Mouse (Mus musculus) forebrain, embryonic 10.5 days (tissue): ENCODE measurements at regions not wholly inside any gene's neighbourhood (a gene's known extent, or its start where the extent isn't known, plus 50 kb on each side); places are given as distances from the start of the nearest gene placed in this dataset.

ENCODE experiments used
- DNase-seq: peaks from one replicate; pipeline ENCODE4 v3.0.0-alpha.2; 2017; ENCODE audit warnings: low spot score; ENCODE audit errors: extremely low spot score
- H3K27ac ChIP-seq: fragments of 300-500 bp; sonication (generic); 2 replicates; pipeline ENCODE4 v1.5.1; 2016; ENCODE audit warnings: mild to moderate bottlenecking
- H3K27me3 ChIP-seq: fragments of 300-500 bp; sonication (generic); 2 replicates; pipeline ENCODE4 v1.6.1; 2016; ENCODE audit warnings: mild to moderate bottlenecking; ENCODE audit not compliant: poor library complexity, severe bottlenecking
- H3K36me3 ChIP-seq: fragments of 300-500 bp; sonication (generic); replicated peaks from 2 replicates; pipeline ENCODE4 v1.6.1; 2016; ENCODE audit warnings: mild to moderate bottlenecking, moderate library complexity
- H3K4me1 ChIP-seq: fragments of 300-500 bp; sonication (generic); 2 replicates; pipeline ENCODE4 v1.6.1; 2016
- H3K4me3 ChIP-seq: fragments of 300-500 bp; sonication (generic); 2 replicates; pipeline ENCODE4 v1.5.1; 2016; ENCODE audit warnings: mild to moderate bottlenecking, moderate library complexity
- H3K9me3 ChIP-seq: fragments of 300-500 bp; sonication (generic); 2 replicates; pipeline ENCODE4 v1.6.1; 2016; ENCODE audit warnings: mild to moderate bottlenecking, moderate library complexity
- WGBS: fragments of 180-500 bp; shearing (Covaris S2); methylation state at CpG from one replicate; pipeline ENCODE4 v1.1.7; 2016; 5-methylcytosine and 5-hydroxymethylcytosine counted together

DNA sequence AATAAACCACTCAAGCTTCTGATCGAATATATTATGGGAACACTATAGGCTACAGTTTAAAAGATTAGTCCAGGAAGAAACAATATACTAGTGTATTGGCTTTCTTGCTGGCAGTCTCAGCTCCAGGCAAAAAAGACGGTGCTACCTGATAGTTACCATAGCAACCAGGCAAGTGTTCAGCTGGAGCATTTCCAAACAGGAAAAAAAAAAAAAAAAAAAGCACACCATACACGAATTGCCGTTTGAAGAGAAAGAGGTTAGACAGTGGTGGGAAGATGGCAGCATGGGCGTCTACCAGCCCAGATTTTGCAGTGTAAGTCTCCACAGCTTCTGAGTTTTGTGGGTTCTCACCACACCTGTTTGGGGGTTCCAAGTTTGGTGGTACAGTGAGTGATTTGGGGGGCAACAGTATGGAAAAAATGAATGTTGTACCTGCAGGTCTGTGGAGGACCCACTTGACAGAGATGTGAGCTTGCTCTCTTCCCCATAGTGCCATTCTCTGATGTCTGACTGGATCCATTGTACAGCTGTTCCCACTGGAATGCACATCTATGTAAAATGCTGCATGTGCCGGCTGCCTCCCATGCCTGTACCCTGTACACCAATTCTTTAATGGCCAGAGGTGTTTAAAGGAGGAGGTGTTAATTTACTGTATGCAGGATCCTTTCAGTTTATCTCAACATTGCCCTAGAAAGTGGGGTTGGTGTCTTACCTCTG is 89.0 kb upstream of the 4933402D24Rik start:
- DNase-seq, result no peak
- Histone ChIP-seq H3K27me3 (no peaks in the 10 kb centered on the region), H3K9me3 (no peaks in the 10 kb centered on the region), H3K27ac (no peak overlapping the region), H3K36me3 (no peaks in the 10 kb centered on the region), H3K4me1 (peaks cover 6% of the 10 kb centered on the region; the same call in 1 of the 2 replicates), H3K4me3 (no peak overlapping the region)
- WGBS, result 72% methylated on average over 6 of the region's 6 CpGs

DNA sequence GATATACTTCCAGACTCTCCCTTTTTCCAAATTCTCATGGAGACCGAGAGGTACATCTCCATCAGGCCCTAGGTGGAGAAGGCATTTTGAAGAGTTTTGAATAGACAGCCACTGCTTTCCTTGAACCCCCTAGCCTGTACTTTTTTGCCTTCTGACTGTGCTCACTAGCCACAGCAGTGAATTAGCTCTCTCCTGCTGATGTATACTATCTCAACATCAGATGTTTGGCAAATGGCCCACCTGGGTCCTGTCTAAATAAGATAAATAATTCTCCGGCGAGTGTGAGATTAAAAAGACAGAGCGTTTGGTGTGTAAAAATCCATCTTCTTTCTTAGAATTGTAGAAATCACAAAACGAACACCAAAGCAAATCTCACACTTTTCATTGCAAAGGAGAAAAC is 88.4 kb upstream of the 4933402D24Rik start:
- no peak for DNase-seq

DNA sequence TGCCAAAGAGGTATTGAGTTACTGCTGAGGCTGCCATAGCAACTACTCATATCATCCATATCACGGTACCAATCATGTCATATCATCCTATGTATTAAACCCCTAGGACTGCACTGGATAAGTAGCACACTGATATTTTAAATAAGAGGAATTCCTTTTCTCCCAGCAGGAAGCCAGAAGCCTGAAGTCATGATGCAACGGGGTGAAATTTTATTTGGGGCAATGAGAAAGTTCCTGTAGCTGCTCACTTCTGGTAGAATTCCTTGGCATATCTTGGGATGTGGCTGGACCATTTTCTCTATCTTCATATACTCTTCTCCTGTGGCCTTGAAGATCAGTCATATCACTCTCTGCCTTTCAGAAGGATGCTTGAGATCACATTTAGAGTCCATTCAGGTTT is 87.3 kb upstream of the 4933402D24Rik start:
- WGBS, result 88% methylated on average over 2 of the region's 2 CpGs
- Histone ChIP-seq H3K9me3 (no peaks in the 10 kb centered on the region), H3K27me3 (no peaks in the 10 kb centered on the region), H3K4me1 (peaks cover 10% of the 10 kb centered on the region; the same call in 1 of the 2 replicates), H3K4me3 (no peak overlapping the region), H3K27ac (no peak overlapping the region), H3K36me3 (no peaks in the 10 kb centered on the region)
- DNase-seq, result no peak

More for the DNA sequence above, 88.4 kb upstream of the 4933402D24Rik start:
- 89% methylated on average over 5 of the region's 5 CpGs for WGBS
- Histone ChIP-seq H3K4me1 (peaks cover 6% of the 10 kb centered on the region; the same call in 1 of the 2 replicates), H3K27me3 (no peaks in the 10 kb centered on the region), H3K36me3 (no peaks in the 10 kb centered on the region), H3K27ac (no peak overlapping the region), H3K9me3 (no peaks in the 10 kb centered on the region), H3K4me3 (no peak overlapping the region)

DNA sequence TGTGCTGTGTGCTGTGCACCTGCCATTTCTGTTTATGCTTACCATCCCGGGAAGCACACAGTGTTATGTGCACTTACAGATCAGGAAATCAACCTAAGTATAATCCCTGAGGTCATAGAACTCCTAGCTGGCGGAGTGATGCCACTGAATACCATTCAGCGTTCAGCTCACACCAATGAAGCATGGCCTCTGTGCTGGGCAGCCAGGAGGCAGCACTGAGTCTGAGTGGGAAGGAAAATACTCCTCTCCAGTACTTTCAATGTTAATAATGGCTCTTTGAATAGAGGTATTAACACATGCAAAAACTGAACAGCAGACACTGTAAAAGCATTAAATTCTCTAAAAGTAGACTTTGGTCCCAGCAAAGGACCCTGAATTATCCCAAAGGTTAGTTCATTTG is 85.7 kb upstream of the 4933402D24Rik start:
- WGBS, result 69% methylated on average over 3 of the region's 3 CpGs
- H3K9me3 ChIP-seq, result no peaks in the 10 kb centered on the region
- H3K36me3 ChIP-seq, result no peaks in the 10 kb centered on the region
- peaks cover 10% of the 10 kb centered on the region; the same call in 1 of the 2 replicates for H3K4me1 ChIP-seq
- DNase-seq, result no peak
- no peak overlapping the region for H3K4me3 ChIP-seq
- no peak overlapping the region for H3K27ac ChIP-seq
- no peaks in the 10 kb centered on the region for H3K27me3 ChIP-seq

DNA sequence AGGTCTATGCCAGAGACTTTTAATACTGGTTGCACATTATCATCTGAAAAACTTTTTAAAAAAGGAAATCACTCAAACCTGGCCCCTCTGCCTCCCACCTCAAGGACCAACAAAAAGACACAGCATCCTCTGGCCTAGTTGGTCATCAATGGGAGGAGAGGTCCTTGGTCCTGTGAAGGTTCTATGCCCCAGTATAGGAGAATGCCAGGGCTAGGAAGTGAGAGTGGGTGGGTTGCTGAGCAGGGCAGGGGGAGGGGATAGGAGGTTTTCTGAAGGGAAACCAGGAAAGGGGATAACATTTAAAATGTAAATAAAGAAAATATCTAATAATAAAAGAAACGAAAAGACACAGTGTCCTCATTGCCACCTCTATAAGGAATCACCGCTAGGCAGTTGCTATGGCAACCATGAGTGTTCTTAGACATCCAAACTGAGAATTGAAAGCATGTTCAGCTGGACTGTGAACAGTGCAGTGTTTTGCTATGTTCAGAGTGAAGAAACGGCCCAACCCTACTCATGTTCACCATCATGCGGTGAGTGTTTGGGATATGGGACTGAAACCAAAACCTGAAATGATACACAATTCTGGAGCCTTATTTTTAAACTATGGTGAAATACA is 82.5 kb upstream of the 4933402D24Rik start:
- 0 out of 2 replicates have a peak, but pooled peaks cover 4% of the 10 kb centered on the region for H3K4me1 ChIP-seq
- H3K9me3 ChIP-seq, result no peaks in the 10 kb centered on the region
- H3K36me3 ChIP-seq, result no peaks in the 10 kb centered on the region
- no peak overlapping the region for H3K27ac ChIP-seq
- H3K4me3 ChIP-seq, result no peak overlapping the region
- DNase-seq, result no peak
- H3K27me3 ChIP-seq, result no peaks in the 10 kb centered on the region
- 86% methylated on average over 4 of the region's 4 CpGs for WGBS

DNA sequence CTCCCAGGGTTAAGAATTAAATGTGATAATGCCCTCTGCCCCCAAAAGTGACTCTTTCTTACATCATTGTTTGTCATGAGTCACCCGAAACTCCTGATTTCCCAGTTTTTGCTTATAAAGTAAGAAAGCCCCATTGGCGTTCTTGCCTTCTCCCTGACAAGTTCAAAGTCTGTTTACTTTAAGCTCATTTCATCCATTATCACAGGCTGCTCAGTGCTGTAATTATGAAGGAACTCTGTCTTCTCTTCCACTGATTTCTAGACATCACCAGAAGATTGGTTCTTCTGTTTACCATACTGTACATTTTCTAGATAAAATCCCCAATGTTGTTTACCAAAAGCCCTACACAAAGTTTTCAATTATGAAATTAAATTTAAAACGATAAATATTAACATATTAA is 81.2 kb upstream of the 4933402D24Rik start:
- H3K27ac ChIP-seq, result no peak overlapping the region
- no peaks in the 10 kb centered on the region for H3K36me3 ChIP-seq
- 0 out of 2 replicates have a peak, but pooled peaks cover 4% of the 10 kb centered on the region for H3K4me1 ChIP-seq
- H3K4me3 ChIP-seq, result no peak overlapping the region
- WGBS, result 91% methylated on average over 3 of the region's 3 CpGs
- no peaks in the 10 kb centered on the region for H3K27me3 ChIP-seq
- no peaks in the 10 kb centered on the region for H3K9me3 ChIP-seq
- DNase-seq, result no peak

DNA sequence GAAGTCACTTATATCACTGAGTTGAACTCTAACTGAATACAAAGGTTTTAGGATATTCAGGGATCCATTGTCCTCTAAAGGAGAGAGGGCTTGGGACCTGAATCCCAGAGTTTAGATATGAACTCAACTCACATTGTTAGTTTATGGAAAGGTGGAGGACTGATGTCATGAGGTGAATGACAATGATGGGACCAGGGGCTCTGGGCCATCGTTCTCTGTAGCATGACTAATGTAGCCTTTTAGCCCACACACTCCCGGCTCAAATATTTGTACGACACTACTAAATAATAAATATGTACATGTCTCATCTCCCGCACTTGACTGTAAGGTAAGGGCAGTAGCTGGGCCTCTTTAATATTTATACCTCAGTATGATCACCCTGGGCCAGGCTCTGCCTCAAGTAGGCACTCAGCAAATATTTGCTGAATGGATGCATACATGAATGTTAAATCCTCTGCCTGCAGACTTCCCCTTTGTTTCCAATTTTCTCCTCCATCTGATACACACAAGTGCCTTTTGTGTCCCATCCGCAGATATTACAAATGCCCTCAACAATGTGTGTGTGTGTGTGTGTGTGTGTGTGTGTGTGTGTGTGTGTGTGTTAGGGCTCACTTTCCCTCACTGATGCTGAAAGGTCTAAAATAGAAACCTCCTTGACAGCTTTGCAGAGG is 59.2 kb upstream of the 4933402D24Rik start:
- Histone ChIP-seq H3K4me3 (no peak overlapping the region), H3K27ac (peak overlapping the region; percentile 70; the same call in 1 of the 2 replicates), H3K9me3 (no peaks in the 10 kb centered on the region), H3K36me3 (no peaks in the 10 kb centered on the region), H3K4me1 (peaks cover 28% of the 10 kb centered on the region), H3K27me3 (no peaks in the 10 kb centered on the region)
- DNase-seq, result peak; percentile 65
- WGBS, result 71% methylated on average over 5 of the region's 5 CpGs

DNA sequence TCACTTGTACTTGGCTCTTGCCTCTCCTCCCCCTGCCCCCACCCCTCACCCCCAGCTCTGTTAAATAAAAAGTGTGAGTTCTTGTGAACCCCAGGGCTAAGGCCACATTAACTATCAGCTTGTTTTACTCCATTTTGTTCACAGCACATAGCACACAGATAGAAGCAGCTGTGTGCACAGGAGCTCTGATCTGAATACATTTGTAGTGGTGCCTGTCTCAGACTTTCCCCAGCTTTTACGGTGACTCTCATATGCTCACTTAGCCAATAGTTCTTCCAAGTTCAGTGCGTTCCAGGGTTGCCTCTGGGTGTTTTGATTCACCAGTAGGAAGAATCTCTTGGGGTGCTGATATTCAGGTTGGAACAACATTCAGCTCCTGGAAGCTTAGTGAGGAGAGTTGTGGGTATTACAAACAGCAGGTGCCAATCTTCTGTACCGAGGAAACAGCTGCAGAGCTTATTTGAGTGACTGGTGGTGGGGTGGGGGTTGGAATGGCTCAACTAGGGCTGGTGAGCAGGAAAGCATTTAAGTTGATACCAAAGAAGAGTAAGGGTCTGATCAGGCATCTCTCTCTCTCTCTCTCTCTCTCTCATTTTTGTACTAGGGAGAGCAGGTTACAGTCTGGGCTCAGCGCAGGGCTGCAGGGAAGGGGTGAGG is 51.7 kb upstream of the 4933402D24Rik start:
- no peaks in the 10 kb centered on the region for H3K36me3 ChIP-seq
- H3K9me3 ChIP-seq, result no peaks in the 10 kb centered on the region
- no peak overlapping the region for H3K4me3 ChIP-seq
- H3K27me3 ChIP-seq, result peaks cover 34% of the 10 kb centered on the region; the same call in 1 of the 2 replicates
- peak overlapping the region; percentile 81 for H3K27ac ChIP-seq
- DNase-seq, result no peak
- peaks cover 30% of the 10 kb centered on the region for H3K4me1 ChIP-seq
- 61% methylated on average over 4 of the region's 4 CpGs for WGBS

DNA sequence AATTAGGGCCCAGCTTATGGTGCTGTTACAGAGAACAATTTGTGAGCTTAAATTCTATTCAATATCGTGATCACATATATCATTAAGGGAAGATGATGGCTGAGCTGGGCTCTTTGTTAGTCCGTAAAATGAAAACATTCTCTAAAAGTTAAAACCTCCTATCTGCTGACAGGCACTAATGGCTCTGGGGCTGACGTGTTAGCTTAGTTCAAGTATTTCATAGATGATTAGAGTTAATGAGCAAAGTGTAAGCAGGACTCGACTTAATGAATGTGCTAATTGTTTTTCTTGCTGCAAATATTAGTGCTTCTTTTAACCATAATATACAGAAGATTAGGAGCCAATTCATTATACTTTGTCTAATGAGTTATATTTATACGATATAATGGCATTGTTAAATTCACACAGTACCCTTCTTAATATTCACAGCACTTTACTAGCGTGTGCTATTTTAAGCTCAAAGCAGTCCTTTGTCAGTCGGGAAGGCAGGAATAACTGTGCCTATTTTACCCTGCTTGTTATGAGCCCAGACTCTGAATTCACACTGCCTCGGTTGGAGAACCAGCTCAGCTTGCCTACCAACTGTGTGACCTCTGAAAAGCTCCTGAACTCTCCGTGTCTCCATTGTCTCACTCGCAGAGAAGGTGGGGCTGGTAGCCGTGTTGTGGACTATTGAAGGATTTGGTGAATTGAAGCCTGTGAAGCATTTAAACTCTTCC is 50.6 kb upstream of the 4933402D24Rik start:
- H3K27ac ChIP-seq, result peak overlapping the region; percentile 81

More for the DNA sequence above, 50.6 kb upstream of the 4933402D24Rik start:
- no peak overlapping the region for H3K4me3 ChIP-seq
- peaks cover 28% of the 10 kb centered on the region for H3K4me1 ChIP-seq
- H3K9me3 ChIP-seq, result no peaks in the 10 kb centered on the region
- peak; percentile 42 for DNase-seq
- H3K27me3 ChIP-seq, result peaks cover 41% of the 10 kb centered on the region; the same call in 1 of the 2 replicates
- 29% methylated on average over 11 of the region's 11 CpGs for whole genome bisulfite sequencing
- no peaks in the 10 kb centered on the region for H3K36me3 ChIP-seq
